Mouse (Mus musculus) thymus, adult 2 months (tissue): ENCODE data around the gene Fjx1.

Experiments used
- CTCF ChIP-seq: fragments of 200-500 bp; IDR thresholded peaks from 2 replicates; pipeline ENCODE4 v1.5.1; 2012; ENCODE audit warnings: mild to moderate bottlenecking, control low read depth, low read length, moderate library complexity, borderline replicate concordance; ENCODE audit not compliant: control insufficient read depth, poor library complexity, insufficient read depth; ENCODE audit errors: extremely low read depth
- POLR2A ChIP-seq: fragments of 200-500 bp; IDR thresholded peaks from 2 replicates; pipeline ENCODE4 v1.6.1; 2012; ENCODE audit warnings: mild to moderate bottlenecking, low read length, control low read depth, moderate library complexity; ENCODE audit not compliant: control insufficient read depth, poor library complexity, insufficient read depth; ENCODE audit errors: extremely low read depth

DNA sequence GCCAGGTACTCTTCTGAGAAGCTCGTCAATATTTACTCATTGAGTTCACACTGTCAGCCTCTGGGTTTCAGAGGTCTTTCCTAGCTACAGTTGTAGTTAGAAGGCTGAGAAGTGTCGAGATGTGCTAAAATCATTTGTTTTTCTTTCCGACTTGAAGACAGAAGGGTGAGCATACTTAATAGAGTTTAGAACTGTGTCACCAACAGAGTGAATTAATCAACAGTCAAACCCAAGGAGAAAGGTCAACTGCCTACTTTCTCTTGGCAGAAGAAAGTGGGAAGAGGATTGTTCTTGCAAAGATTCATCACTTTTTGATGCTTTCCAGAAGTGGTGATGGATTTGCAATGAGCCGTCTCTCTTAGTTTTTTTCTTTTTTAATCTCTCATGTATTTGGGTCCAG lies 5.4 kb downstream of the Fjx1 start:
- TF ChIP-seq CTCF (no peak), POLR2A (no peak)
